Mouse (Mus musculus) forebrain, embryonic 10.5 days (tissue): ENCODE measurements around the gene Ypel4. TPM values are rescaled to one million over a fixed set of nuclear protein-coding genes. Genes with fewer than 3 reads are reported as not detected.
"Not testable (repeated sequence)": the region's sequence is repeated elsewhere in the genome, so short reads cannot be mapped to it uniquely, and the experiment has no call there.

Experiments used
- DNase-seq: peaks from one replicate; pipeline ENCODE4 v3.0.0-alpha.2; 2017; ENCODE audit warnings: low spot score; ENCODE audit errors: extremely low spot score
- H3K27ac ChIP-seq: fragments of 300-500 bp; sonication (generic); 2 replicates; pipeline ENCODE4 v1.5.1; 2016; ENCODE audit warnings: mild to moderate bottlenecking
- H3K27me3 ChIP-seq: fragments of 300-500 bp; sonication (generic); 2 replicates; pipeline ENCODE4 v1.6.1; 2016; ENCODE audit warnings: mild to moderate bottlenecking; ENCODE audit not compliant: poor library complexity, severe bottlenecking
- H3K36me3 ChIP-seq: fragments of 300-500 bp; sonication (generic); replicated peaks from 2 replicates; pipeline ENCODE4 v1.6.1; 2016; ENCODE audit warnings: mild to moderate bottlenecking, moderate library complexity
- H3K4me1 ChIP-seq: fragments of 300-500 bp; sonication (generic); 2 replicates; pipeline ENCODE4 v1.6.1; 2016
- H3K4me3 ChIP-seq: fragments of 300-500 bp; sonication (generic); 2 replicates; pipeline ENCODE4 v1.5.1; 2016; ENCODE audit warnings: mild to moderate bottlenecking, moderate library complexity
- H3K9me3 ChIP-seq: fragments of 300-500 bp; sonication (generic); 2 replicates; pipeline ENCODE4 v1.6.1; 2016; ENCODE audit warnings: mild to moderate bottlenecking, moderate library complexity
- WGBS: fragments of 180-500 bp; shearing (Covaris S2); methylation state at CpG from one replicate; pipeline ENCODE4 v1.1.7; 2016; 5-methylcytosine and 5-hydroxymethylcytosine counted together
- polyA plus RNA-seq: library from polyadenylated mRNA; unstranded; fragments of >200 nt; fragmentation: Nextera tagmentation; extraction: Ambion mirVana; gene quantifications from 2 replicates; pipeline ENCODE4 v1.2.1, GENCODE M21; 2016

Ypel4 gene
- polyA plus RNA-seq, 1 experiment from 2014 or later = 8.2 TPM

- under 1% methylated on average over 33 of the region's 33 CpGs for WGBS
- Histone ChIP-seq H3K27ac (peak overlapping the region; percentile 96), H3K9me3 (no peaks in the 10 kb centered on the region), H3K4me3 (peak overlapping the region; percentile 74), H3K27me3 (no peaks in the 10 kb centered on the region), H3K36me3 (peaks cover 6% of the 10 kb centered on the region), H3K4me1 (peaks cover 33% of the 10 kb centered on the region)
- no peak for DNase-seq
These were observed 18.1 kb upstream of the Ypel4 start for GRCm38 (mm10) chr2:84715562-84716361.

GRCm38 (mm10) chr2:84716423-84717355 is 17.2 kb upstream of the Ypel4 start:
- H3K4me1 ChIP-seq = peaks cover 33% of the 10 kb centered on the region
- H3K9me3 ChIP-seq = no peaks in the 10 kb centered on the region
- 44% methylated on average over 9 of the region's 9 CpGs for WGBS
- DNase-seq = no peak
- H3K36me3 ChIP-seq = peaks cover 5% of the 10 kb centered on the region
- H3K27ac ChIP-seq = peak overlapping the region; percentile 96
- no peaks in the 10 kb centered on the region for H3K27me3 ChIP-seq
- H3K4me3 ChIP-seq = peak overlapping the region; percentile 74

GRCm38 (mm10) chr2:84717357-84717756 is 16.5 kb upstream of the Ypel4 start:
- H3K9me3 ChIP-seq = no peaks in the 10 kb centered on the region
- no peak for DNase-seq
- peaks cover 11% of the 10 kb centered on the region for H3K36me3 ChIP-seq
- no peaks in the 10 kb centered on the region for H3K27me3 ChIP-seq
- 93% methylated on average over 4 of the region's 4 CpGs for WGBS
- H3K27ac ChIP-seq = no peak overlapping the region
- peaks cover 31% of the 10 kb centered on the region for H3K4me1 ChIP-seq
- no peak overlapping the region for H3K4me3 ChIP-seq

- H3K9me3 ChIP-seq = no peaks in the 10 kb centered on the region
- H3K36me3 ChIP-seq = peaks cover 42% of the 10 kb centered on the region
- H3K27me3 ChIP-seq = no peaks in the 10 kb centered on the region
- H3K4me3 ChIP-seq = no peak overlapping the region
- no peak overlapping the region for H3K27ac ChIP-seq
- WGBS = 93% methylated on average over 2 of the region's 2 CpGs
- no peak for DNase-seq
- peaks cover 22% of the 10 kb centered on the region for H3K4me1 ChIP-seq
These were observed 13.1 kb upstream of the Ypel4 start for GRCm38 (mm10) chr2:84720718-84721117.

GRCm38 (mm10) chr2:84721182-84721581 is 12.7 kb upstream of the Ypel4 start:
- Histone ChIP-seq H3K9me3 (no peaks in the 10 kb centered on the region), H3K27me3 (no peaks in the 10 kb centered on the region), H3K4me1 (peaks cover 25% of the 10 kb centered on the region), H3K4me3 (no peak overlapping the region), H3K27ac (no peak overlapping the region), H3K36me3 (peaks cover 45% of the 10 kb centered on the region)
- no peak for DNase-seq
- 85% methylated on average over 3 of the region's 3 CpGs for WGBS

GRCm38 (mm10) chr2:84723856-84724255 is 10.0 kb upstream of the Ypel4 start:
- no peak overlapping the region for H3K27ac ChIP-seq
- WGBS = 96% methylated on average over 14 of the region's 14 CpGs
- no peaks in the 10 kb centered on the region for H3K27me3 ChIP-seq
- no peak overlapping the region for H3K4me3 ChIP-seq
- DNase-seq = no peak
- peaks cover 28% of the 10 kb centered on the region for H3K4me1 ChIP-seq
- peaks cover 45% of the 10 kb centered on the region for H3K36me3 ChIP-seq
- H3K9me3 ChIP-seq = no peaks in the 10 kb centered on the region

- Histone ChIP-seq H3K27ac (no peak overlapping the region), H3K4me3 (peak overlapping the region; percentile 66), H3K4me1 (peaks cover 28% of the 10 kb centered on the region), H3K9me3 (no peaks in the 10 kb centered on the region), H3K27me3 (no peaks in the 10 kb centered on the region), H3K36me3 (peaks cover 45% of the 10 kb centered on the region)
- DNase-seq = no peak
- 95% methylated on average over 10 of the region's 10 CpGs for WGBS
These were observed 8.1 kb upstream of the Ypel4 start for GRCm38 (mm10) chr2:84725770-84726169.

GRCm38 (mm10) chr2:84726716-84727115 is 7.1 kb upstream of the Ypel4 start:
- Histone ChIP-seq H3K9me3 (no peaks in the 10 kb centered on the region), H3K4me3 (peak overlapping the region; percentile 66), H3K4me1 (peaks cover 28% of the 10 kb centered on the region), H3K27ac (peak overlapping the region; percentile 87), H3K27me3 (no peaks in the 10 kb centered on the region), H3K36me3 (peaks cover 40% of the 10 kb centered on the region)
- no peak for DNase-seq
- 5% methylated on average over 9 of the region's 9 CpGs for WGBS

GRCm38 (mm10) chr2:84727172-84727858 is 6.5 kb upstream of the Ypel4 start, which contains the start of gene Clp1:
Gene Clp1, minus strand, starts transcription at chr2:84727350.
- Histone ChIP-seq H3K4me1 (peaks cover 28% of the 10 kb centered on the region), H3K4me3 (peak within 1 kb of the TSS; percentile 66), H3K27ac (peak within 1 kb of the TSS; percentile 87), H3K27me3 (no peaks in the 10 kb centered on the region), H3K36me3 (peaks cover 34% of the 10 kb centered on the region), H3K9me3 (no peaks in the 10 kb centered on the region)
- DNase-seq = peak; percentile 98
- WGBS = under 1% methylated on average over 39 of the region's 39 CpGs

GRCm38 (mm10) chr2:84728191-84728590 is 5.7 kb upstream of the Ypel4 start:
- H3K36me3 ChIP-seq = peaks cover 28% of the 10 kb centered on the region
- not testable (repeated sequence) for H3K27me3 ChIP-seq, DNase-seq, H3K9me3 ChIP-seq, H3K27ac ChIP-seq
- 83% methylated on average over 5 of the region's 5 CpGs for WGBS
- H3K4me3 ChIP-seq = 0 out of 2 replicates have a peak overlapping the region, but pooled peaks have one; percentile 66
- H3K4me1 ChIP-seq = peaks cover 30% of the 10 kb centered on the region

GRCm38 (mm10) chr2:84731206-84731605 is 2.7 kb upstream of the Ypel4 start:
- Histone ChIP-seq H3K4me1 (peaks cover 45% of the 10 kb centered on the region), H3K4me3 (no peak overlapping the region), H3K27ac (no peak overlapping the region), H3K36me3 (no peaks in the 10 kb centered on the region), H3K9me3 (no peaks in the 10 kb centered on the region), H3K27me3 (no peaks in the 10 kb centered on the region)
- DNase-seq = no peak
- 86% methylated on average over 3 of the region's 3 CpGs for WGBS

GRCm38 (mm10) chr2:84732394-84732793 is 1.5 kb upstream of the Ypel4 start:
- H3K27ac ChIP-seq = no peak overlapping the region
- H3K9me3 ChIP-seq = no peaks in the 10 kb centered on the region
- WGBS = 76% methylated on average over 1 of the region's 1 CpGs
- no peak for DNase-seq
- no peak overlapping the region for H3K4me3 ChIP-seq
- H3K36me3 ChIP-seq = no peaks in the 10 kb centered on the region
- H3K4me1 ChIP-seq = peaks cover 51% of the 10 kb centered on the region
- no peaks in the 10 kb centered on the region for H3K27me3 ChIP-seq
